Mouse (Mus musculus) kidney, postnatal 25 days (tissue): ENCODE measurements around the gene Trip11.
"Not testable (repeated sequence)": the region's sequence is repeated elsewhere in the genome, so short reads cannot be mapped to it uniquely, and the experiment has no call there.

Source experiments
- DNase-seq, 2 experiments: peaks; one replicate each; pipeline ENCODE4 v3.0.0; 2021; ENCODE audit warnings: mixed read lengths in 2 of 2

Gene Trip11

DNA sequence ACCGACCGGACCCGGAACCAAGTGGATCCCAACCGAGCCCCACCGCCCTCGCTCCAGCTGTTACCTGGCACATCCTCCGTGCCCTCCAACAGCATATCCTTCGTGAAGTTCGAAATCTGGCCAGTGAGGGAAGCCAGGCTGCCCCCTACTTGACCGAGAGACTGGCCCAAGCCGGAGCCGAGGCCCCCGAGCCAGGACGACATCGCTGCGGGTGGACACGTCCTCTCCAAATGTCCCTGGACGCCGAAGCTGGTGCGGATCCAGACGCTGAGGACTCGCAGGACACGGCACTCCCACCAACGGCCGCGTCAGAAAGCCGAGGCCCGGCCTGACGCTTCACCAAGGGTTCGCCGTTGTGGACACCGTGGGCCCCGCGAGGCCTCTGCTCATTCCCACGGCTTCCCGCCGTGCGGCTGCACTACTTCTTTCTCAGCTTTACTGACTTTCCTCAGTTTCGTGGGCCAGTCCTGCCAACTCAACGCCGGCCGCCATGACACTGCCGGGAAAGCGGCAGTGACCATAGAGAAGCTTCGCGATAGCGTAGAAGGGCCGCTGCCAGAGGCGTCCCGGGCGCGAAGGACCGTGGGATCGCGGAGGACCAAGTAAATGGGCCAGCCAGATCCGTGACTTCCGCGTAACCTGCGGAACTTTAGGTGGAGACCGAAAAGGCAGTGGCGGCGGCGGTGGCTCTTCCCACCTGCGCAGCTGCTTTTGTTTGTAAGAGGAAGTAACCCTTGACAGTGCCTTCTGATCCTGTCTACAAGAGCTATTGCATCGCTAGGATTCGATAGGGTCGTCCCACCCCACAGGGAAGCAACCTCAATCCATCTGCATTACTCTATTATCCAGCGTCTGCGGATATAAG lies at the start of gene Trip11:
Gene Trip11, minus strand, starts transcription at position 642 of the 865 bp plus-strand sequence.
- DNase-seq: peak; percentile 94 to 96

DNA sequence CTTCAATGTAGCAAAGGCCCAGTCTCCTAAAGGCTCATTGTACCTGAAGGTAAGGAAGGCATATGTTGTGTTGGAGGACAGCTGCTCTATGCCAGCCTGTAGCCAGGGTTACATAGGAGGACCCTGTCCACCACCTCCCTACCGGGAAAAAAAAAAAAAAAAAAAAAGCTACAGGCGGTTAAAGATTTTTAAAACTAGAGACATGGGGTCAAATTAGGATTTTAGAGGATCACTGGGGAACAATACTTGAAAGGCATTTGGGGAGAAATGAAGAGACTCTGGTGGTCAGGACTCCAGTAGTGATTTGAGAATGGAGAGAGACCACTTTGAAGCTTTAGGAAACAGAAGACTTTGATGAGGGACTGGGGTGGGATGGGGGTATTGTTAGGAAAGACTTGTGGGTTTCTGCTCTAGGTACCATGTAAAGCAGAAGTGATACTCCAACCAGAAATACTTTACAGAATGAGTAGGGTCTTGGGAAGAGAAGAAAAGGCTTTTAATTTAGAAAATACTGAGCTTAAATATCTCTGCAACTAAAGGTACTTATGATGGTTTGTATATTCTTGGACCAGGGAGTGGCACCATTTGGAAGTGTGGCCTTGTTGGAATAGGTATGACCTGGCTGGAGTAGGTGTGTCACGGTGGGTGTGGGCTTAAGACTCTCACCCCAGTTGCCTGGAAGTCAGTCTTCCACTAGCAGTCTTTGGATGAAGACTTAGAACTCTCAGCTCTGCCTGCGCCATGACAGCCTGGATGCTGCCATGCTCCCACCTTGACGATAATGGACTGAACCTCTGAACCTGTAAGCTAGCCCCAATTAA lies 46.1 kb upstream of the Trip11 start:
- not testable (repeated sequence) for DNase-seq

DNA sequence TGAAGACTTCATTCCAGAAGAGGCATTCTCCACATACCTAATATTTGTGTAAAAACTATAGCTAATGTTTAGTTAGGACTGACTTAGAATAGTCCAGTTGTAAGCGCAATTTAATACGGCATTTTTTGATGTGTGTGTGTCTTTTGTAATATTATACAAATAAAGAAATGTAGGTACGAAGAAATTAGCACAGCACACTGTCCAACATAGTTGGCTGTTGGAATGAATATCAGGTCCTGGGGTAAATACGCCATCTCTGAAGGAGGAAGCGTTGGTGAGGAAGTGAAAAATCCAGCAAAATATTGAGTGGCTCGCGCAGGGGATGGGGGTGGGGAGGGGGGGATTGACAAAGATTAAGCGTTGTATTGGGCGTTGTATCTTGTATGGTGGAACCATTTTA lies 45.5 kb upstream of the Trip11 start:
- DNase-seq: no peak

DNA sequence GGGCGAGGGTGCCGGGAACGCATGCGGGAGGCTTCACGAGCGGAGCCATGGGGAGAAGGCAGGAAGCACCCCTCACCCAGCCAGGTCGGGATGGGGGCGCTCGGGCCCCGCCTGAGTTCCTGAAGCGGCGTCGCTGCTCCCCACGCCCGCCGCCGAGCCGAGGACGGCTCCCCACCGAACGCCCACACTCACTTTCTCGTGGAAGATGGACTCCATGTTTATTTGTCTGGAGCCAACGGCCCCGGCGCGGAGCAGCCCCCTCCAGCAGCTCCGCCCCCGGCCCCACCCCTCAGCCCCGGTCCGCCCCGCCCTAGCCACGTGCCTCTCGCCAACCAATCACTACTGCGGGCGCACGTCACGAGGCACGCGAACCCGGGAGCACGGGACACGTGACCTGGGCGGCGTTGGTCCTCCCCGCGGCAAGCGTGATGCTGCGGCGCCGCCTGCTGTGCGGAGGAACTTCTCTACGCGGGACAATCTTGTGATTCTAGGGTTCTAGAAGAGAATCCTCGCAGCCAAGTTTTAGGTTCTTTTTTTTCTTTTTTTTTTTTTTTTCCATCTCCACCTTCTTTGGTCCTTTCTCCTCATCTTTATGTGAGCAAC lies 45.0 kb upstream of the Trip11 start, which contains the start of gene Atxn3:
Gene Atxn3, minus strand, starts transcription at position 305 of the 603 bp plus-strand sequence.
- peak; percentile 99 for DNase-seq

DNA sequence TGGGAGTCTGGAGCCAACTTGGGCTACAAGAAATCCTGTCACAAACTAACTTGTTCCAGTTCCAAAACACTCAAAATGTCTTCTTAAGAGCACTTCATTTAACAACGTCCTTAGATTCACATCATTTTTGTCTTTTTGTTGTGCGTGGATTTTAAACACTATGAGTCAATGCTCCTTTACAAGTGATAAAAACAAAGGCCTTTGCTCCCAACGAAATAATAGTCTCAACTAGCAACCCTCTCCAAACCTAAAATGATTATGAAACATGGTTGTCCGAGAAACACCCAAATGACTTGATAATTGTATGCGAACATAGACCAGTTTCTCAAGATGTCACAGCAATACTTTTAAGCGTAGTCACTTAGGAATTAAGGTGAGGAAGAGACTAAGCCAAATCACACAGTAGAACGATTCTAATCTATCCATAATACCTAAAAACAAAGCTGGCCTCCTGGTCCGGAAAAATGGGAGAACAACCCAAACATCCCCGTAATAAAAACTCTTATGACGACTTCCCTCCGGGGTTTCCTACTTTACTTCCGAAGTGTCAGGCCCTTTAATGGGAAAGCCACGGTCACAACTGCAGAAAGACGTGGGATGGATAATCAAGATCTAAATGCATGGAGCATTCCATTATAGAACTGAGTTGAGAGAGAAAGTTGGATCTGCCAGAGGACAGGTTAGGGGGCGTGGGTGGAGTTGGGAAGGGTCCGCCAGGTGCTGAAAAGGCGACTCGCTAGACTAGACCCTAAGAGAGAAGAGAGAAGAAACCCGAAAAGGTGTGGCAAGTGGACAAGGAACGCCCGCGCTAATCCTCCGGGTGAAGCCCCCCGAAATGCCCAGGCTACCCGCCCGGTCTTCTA lies 44.2 kb upstream of the Trip11 start:
- no peak for DNase-seq

DNA sequence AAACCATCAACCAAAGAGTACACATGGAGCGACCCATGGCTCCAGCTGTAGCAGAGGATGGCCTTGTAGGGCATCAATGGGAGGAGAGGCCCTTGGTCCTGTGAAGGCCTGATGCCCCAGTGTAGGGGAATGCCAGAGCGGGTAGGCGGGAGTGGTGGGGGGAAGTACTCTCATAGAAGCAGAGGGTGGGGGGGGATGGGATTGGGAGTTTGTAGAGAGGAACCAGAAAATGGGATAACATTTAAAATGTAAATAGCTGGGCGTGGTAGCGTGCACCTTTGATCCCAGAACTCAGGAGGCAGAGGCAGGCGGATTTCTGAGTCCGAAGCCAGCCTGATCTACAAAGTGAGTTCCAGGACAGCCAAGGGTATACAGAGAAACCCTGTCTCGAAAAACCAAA lies 42.8 kb upstream of the Trip11 start:
- not testable (repeated sequence) for DNase-seq

DNA sequence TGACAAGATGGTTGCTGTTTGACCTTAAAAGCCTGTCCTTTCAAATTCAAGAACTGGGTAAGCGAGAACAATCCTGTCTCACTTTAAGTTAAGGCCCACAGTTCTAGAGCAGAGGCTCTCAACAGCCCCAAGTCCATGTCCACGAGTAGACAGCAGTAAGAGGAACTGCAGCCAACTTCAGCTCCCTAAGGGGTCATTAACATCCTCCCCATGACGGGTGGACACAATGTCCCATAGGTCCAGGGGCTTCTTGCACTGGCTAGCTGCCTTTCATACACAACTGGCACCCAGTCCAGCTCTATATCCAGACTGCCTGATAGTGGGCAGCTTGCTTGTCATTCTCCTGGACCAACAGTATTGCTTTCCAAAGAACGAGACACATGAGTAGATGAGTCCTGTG lies 35.7 kb upstream of the Trip11 start:
- no peak for DNase-seq

DNA sequence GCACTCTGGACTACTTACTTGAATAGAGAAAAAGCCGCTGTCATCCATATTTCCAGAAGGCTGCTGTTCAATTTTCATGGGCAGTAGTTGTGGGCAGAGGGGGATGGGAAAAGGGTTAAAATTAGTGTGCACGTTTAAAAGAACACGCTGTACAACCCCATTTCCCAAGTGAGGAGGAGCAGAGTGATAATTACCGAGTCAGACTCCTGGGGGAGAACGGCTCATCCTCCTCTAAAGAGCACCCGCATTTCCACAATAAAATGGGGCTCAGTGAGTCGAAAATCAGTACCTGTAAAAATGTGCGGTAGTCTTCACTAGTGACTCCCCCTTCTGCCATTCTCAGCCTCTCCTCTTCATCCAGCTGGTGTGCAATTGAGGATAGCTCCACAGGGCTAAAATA lies 34.9 kb upstream of the Trip11 start:
- no peak for DNase-seq

DNA sequence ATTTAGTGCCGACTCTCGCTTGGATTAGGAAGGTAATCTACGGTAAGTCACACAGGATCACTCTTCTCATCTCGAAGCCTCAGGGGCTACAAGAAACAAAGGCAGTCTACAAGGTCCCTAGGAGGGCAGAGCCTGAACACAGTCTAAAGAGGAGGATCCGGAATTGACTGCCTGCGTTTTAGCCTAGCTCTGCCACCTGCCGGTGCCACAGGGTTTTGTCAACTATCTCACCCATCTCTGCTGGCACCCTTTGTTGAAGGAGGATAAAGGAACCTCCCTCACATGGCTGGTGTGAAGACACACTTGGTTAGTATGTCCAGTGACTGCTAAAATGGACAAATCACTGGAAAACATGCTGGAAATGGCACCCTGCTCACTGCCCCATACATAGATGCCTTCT lies 24.5 kb upstream of the Trip11 start:
- DNase-seq: no peak

DNA sequence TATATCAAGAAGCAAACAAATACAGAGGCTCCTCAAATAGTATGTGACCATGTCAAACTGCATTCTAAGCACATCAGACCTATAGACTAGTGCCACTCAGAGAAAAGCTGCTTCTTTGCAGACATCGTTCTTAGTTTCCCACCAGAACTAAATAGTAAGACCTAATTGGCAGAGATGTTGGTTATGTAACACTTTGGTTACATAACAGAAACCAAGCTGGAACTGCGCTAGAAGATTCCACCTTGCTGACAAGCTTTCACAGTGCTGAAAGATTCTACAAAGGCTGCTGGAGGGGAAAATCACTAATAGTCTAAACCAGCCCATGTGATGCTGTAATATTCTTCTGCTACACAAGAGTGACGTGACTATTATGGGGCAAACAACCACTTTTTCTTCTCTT lies 22.2 kb upstream of the Trip11 start:
- DNase-seq: no peak

DNA sequence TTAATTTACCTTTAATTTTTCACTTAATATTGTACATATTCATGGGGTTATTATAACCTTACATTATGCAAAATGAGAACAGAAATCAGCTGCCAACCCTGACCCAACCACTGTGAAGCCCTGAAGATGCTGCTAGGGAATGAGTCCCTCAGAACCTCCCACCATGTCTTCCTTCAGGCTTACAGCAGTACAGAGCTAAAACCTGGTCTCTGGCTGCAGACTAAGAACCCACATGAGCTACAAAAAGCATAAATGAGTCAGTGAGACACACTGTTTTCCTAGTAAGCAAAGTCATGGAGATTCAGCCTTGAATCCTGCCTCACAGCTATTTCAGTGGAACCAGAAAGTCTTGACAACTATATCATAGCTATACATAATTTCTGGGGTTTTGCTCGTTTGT lies 15.4 kb upstream of the Trip11 start:
- DNase-seq: no peak

DNA sequence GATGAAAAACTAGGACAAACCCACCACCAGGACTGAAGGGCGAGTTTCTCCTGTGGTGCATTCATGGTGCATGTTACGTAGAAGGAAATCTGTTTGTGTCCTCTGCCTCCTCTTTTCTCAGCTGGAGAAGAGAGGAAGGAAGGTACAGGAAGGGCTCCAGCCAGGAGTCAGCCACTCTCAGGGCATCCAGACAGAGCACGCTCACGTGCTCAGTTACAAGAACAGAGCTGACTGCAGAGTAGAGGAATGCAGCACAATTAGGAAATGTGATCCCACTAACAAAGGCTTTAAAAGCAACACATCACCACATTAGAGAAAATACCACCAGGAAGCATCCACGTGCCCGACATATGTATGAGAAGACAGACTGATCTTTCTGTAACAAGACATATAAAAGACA lies 9.2 kb upstream of the Trip11 start:
- no peak for DNase-seq

DNA sequence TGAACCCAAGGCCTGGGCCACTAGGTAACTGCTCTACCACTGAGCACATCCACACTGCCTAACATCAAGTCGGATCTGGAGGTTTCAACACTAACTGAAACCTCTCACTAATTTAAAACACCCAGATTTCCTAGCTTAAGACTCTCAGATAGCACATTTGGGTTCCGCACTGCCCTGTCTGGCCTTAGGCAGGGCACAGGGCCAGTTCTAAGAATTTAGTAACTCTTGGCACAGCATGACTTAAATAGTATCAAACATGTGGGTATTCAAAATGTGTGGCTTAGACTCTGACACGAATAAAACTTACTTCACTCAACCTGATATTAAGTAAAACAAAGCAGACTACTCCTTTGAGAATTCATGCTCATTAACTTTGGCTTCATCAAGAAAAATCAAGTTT lies 6.8 kb upstream of the Trip11 start:
- DNase-seq: no peak

DNA sequence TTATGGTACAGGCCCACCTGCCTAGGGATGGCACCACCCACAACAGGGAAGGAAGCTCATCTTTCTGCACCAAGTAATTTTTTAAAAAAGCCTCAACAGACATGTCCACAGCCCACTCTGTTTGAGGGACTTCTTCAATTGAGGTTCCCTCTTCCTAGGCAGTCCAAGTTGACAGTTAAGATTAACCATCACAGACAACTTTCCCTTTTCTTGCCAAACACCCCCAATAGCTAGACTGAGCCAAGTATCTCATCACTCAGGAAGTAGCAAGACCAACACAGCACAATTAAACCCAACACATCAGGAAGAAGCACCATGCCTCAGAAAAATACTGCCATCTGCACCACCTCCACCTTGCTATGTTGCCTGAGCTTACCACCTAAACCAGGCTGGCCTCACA lies 4.1 kb upstream of the Trip11 start:
- DNase-seq: no peak

DNA sequence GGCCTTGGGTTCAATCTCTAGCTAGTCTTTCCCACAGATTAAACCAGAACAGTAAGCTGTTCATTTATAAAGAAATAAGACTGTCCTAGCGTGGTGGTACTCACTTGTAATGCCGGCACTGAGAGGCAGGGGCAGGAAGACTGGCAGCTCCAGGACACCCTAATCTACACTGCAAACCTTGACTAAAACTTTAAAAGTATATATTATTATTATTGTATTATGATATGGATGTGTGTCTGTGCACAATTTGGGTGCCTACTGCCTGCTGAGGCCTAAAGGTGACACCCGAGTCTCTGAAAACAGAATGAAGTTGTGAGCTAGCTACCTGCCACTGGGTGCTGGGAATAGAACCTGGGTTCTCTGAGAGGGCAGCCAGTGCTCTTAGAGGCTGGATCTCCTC lies 1.7 kb downstream of the Trip11 start:
- no peak for DNase-seq

DNA sequence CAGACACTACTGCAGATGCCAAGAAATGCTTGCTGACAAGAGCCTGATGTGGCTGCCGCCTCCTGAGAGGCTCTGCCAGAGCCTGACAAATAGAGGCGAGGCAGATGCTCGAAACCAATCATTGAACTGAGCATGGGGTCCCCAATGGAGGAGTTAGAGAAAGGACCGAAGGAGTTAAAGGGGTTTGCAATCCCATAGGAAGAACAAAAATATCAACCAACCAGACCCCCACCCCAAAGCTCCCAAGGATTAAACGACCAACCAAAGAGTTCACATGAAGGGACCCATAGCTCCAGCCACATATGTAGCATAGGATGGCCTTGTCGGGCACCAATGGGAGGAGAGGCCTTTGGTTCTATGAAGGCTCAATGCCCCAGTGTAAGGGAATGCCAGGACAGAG lies 2.7 kb downstream of the Trip11 start:
- DNase-seq: no peak

DNA sequence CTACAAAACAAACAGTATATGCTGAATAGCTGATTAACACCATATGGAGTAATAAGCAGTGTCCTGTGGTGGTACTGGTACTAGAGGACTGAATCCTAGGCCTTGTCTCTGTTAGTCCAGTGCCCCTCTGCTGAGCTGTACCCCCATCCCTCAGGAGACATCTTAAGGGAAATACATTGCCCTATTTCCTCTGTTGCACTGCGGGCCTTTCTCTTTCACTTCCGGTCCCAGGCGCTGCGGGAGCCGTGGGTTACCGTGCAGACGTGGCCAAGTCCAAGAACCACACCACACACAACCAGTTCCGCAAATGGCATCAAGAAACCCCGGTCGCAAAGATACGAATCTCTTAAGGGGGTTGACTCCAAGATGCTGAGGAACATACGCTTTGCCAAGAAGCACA lies 7.2 kb downstream of the Trip11 start:
- no peak for DNase-seq

DNA sequence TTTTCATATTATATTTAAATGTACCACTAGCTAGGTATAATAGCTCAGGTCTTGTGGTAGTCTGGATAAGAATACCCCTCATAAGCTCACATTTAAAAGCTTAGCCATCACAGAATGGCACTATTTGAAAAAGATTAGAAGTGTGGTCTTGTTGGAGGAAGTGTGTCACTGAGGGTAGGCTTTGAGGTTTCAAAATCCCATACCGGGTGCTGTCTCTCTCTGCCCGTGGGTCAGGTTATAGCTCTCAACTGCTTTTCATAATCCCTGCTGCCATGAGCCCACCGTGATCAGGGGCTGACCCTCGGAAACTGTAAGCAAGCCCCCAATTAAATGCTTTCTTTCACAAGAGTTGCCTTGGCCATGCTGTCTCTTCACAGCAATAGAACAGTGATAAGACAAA lies 8.2 kb downstream of the Trip11 start:
- no peak for DNase-seq

DNA sequence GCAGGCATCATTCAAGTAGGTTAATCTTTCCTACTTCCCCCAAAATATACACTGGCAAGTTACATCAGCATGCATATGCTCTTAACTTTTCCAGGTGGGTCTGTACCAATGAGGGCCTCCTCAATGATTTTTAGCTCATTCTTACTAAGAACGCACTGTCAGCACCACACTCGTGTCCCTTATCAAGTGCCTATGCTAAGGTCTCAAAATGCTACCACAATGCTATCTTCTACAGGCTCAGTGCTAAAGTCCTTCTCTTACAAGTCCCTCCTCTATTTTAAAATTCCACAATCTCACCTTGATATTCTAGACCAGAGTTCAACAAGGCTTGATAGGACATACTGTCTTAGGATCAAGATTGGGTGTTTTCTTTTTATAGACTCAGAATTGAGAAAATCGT lies 8.9 kb downstream of the Trip11 start:
- DNase-seq: no peak

DNA sequence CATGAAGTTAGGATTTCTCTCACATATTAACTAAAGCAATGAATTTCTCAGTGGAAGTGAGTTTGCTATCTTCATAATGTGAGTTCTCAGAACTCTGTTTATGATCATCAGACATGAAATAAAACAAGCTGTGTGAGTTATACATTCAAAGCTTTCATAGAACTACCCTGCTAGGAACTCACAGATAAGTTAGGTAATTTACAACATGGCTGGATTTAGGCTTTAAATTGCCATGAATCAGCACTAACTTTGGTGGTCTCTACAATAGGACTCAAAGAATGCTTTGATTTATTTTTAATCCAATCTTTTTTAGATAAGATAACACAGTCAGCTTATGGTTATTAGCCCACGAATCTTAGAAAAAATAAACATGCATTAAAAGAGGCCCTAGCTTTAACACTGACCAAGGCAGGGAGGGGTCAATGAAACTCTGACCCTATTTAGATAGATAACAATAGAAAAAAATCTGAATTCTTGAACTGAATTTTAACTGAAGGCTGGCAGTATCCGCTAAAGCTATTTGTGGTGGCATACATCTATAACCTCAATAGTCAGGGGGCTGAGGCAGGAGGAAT lies 13.3 kb downstream of the Trip11 start:
- DNase-seq: no peak

DNA sequence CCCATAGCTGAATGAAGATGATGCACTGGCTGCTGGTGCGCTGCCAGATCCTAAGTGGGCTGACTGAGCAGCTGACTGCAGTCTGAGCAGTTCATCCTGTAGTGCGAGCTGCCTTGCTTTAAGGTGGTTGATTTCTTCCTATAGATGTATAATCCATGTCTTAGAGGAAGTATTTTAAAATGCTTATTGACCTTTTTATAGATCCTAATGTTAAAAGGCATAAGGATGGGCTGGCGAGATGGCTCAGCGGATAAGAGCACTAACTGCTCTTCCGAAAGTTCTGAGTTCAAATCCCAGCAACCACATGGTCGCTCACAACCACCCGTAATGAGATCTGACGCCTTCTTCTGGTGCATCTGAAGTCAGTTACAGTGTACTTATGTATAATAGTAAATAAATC lies 14.1 kb downstream of the Trip11 start:
- no peak for DNase-seq

DNA sequence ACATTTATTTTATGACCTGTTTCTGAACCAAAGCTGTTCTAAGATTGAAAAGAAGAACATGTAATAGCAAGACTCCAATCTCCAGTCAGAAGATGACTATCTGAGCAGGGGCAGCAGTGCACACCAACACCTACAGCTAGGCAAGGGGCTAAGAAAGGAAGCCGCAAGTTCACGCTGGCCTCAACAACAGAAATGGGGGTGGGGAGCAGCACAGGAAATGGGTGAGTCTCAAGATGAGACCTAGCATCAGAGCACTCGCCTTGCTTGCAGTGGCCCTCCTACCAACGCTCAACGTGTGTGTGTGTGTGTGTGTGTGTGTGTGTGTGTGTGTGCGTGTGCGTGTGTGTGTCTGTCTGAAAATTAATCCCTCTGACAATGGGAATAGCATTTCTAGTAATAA lies 16.0 kb downstream of the Trip11 start:
- DNase-seq: no peak
